Mouse (Mus musculus): ENCODE data around the gene Cmya5. TPM values are rescaled to one million over a fixed set of nuclear protein-coding genes. Genes with fewer than 3 reads are reported as not detected.

The Cmya5 gene
- polyA plus RNA-seq, 1 experiment = not detected

GRCm38 (mm10) chr13:93089481-93089880, 55.0 kb downstream of the Cmya5 start:
- no peak for TF ChIP-seq GATA1 (IDR thresholded peaks at IDR 0.05; ENCODE audit: low read length)

- no peak for TF ChIP-seq GATA1 (IDR thresholded peaks at IDR 0.05; ENCODE audit: low read length)
Measured at GRCm38 (mm10) chr13:93085711-93086110, 58.8 kb downstream of the Cmya5 start.

- TF ChIP-seq GATA1 (IDR thresholded peaks at IDR 0.05; ENCODE audit: low read length) = no peak
Measured at GRCm38 (mm10) chr13:93080859-93081258, 63.7 kb downstream of the Cmya5 start.

GRCm38 (mm10) chr13:93074147-93074641, 70.3 kb downstream of the Cmya5 start:
- TF ChIP-seq GATA1 (IDR thresholded peaks at IDR 0.05; ENCODE audit: low read length) = no peak

DNA sequence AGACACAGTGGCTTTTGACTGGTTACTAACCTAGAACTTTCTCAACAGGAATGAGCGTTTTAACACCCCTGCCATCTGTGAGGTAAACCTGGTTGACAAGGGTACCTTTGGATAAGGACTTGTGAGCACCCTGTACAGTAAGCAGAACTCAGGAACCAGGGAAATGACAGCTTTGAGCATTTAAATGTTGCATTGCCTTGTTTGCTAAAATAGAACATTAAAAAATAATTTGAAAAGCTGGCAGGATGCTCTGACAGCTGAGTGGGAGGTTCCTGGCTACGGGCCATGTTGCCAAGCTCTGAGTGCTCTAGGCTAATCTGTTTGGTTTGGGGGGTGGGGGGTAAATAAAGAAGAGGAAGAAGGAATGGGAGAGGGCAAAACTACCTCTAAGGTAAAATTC, 70.9 kb downstream of the Cmya5 start:
- no peak for TF ChIP-seq GATA1 (IDR thresholded peaks at IDR 0.05; ENCODE audit: low read length)

DNA sequence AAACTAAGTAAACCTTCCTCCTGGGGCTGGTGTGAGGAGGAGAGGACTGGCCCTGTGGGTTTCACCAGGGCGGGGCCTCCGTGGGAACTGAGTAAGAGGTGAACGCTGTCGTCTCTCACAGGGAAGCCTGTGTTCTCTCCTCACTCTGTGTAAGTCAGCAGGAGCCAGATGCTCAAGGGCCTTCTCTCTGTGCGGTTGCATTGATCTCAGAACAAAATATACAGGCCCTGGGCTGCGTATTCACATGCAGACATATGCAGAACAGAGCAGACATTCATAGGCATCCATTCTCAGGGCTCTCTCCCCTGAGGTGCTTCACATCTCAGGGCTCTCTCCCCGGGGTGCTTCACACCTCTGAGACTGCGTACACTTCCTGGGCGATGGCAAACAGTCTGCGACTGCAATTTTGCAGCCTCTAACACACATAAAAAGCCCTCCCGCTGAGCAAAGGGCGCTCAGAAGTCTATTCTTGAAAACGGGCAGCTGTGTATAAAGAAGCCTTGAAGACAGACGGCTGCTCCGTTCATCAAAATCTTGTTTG, 71.6 kb downstream of the Cmya5 start:
- no peak for TF ChIP-seq GATA1 (IDR thresholded peaks at IDR 0.05; ENCODE audit: low read length)

- TF ChIP-seq GATA1 (IDR thresholded peaks at IDR 0.05; ENCODE audit: low read length) = no peak
Measured at GRCm38 (mm10) chr13:93070406-93070805, 74.1 kb downstream of the Cmya5 start.

- TF ChIP-seq GATA1 (IDR thresholded peaks at IDR 0.05; ENCODE audit: low read length) = no peak
Measured at GRCm38 (mm10) chr13:93069481-93069880, 75.0 kb downstream of the Cmya5 start.

- TF ChIP-seq GATA1 (IDR thresholded peaks at IDR 0.05; ENCODE audit: low read length) = no peak
Measured at GRCm38 (mm10) chr13:93068353-93068752, 76.2 kb downstream of the Cmya5 start.

- TF ChIP-seq GATA1 (IDR thresholded peaks at IDR 0.05; ENCODE audit: low read length) = no peak
Measured at GRCm38 (mm10) chr13:93062860-93063636, 81.5 kb downstream of the Cmya5 start.

GRCm38 (mm10) chr13:93061311-93061710, 83.2 kb downstream of the Cmya5 start:
- TF ChIP-seq GATA1 (IDR thresholded peaks at IDR 0.05; ENCODE audit: low read length) = no peak

DNA sequence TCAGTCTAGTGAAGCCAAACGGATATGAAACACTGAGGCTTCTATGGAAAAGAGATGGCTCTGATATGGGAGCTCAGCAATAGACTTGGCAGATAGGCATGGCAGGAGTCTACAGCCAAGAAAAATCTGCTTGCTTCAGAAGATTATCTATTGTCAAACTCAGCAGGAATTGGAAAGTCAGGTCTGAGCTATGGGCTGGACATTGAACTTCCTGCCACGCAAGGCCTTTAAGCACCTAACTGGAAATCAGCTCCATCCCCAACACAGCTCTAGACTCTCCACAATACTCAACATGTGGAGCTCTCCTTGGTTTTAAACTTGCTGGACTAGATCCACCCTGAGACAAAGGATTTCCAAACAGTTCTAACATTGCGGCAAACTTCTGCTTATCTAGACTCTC, 84.1 kb downstream of the Cmya5 start:
- TF ChIP-seq GATA1 (IDR thresholded peaks at IDR 0.05; ENCODE audit: low read length) = no peak

DNA sequence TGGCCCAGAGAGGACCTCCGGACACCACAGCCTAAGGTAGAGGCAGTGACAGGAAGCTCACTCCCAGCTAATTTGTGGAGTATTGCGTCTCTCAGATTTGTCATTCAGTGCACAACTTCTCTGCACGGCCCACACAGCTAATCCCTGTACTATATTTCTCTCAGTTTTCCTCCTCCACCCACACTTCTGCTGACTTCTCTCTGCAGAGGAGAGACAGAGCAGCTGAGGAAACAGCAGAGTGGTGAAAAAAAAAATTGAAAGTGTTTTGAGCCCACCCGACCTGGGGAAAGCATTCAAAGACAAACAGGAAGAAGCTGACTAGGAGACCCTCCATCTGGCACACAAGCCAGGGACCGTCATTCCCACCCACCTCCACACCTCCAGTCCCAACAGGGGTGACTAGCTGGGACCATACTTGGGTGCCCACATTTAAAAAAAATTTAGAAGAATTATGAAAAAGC, 85.9 kb downstream of the Cmya5 start:
- no peak for TF ChIP-seq GATA1 (IDR thresholded peaks at IDR 0.05; ENCODE audit: low read length)

DNA sequence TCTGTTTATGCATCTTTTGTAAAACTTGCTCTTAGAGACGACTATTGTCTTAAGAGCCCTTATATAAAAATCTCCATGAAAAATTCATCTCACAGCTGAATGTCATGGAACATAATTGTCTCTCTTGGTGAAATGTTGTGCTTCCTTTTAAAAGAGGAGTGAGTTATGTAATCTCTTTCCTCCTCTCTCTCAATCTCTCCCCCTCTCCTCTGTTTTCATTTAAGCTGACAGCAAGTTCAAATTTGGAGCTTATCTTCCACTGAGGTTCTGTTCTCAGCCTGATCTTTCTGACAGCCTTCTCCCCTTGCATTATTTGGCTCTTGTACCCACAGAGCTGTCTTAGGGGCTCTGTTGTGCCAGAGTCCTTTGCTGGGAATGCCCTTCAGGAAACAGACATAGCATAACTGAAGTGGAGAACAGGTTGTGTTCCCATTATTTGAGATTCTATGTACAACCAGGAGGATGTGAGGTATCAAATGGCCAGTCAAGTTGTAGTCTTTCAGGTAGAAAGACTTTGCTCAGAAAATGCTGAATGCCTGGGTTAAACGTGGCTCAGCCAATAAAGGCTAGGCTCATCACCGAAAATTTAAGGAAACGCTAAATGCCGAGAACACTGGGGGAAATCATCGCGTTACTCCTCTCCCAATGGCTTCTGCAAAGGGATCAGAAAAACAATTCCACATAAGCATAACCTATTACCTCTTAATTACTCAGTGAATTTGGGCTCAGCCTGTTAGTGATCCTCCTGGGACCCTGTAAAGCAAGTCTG, 86.8 kb downstream of the Cmya5 start:
- no peak for TF ChIP-seq GATA1 (IDR thresholded peaks at IDR 0.05; ENCODE audit: low read length)

DNA sequence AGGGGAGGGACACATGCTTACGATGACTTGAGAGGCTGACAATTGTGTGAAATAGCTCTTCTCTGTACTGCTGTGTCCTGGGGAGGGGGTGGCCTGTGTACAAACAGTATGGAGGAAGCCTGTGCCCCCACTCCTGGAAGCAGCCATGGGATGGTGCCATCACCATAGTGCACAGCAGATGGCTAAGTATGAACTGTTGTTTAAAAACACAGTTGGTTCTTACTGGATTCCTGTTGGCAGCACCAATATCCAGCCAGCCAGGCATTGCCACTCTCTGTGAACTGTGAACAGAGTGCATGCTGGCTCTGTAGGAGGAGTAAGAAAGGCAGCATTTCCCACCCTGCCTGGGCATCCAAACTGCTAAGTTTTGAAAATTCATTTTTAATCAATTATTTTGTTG, 88.4 kb downstream of the Cmya5 start:
- TF ChIP-seq GATA1 (IDR thresholded peaks at IDR 0.05; ENCODE audit: low read length) = no peak

- TF ChIP-seq GATA1 (IDR thresholded peaks at IDR 0.05; ENCODE audit: low read length) = no peak
Measured at GRCm38 (mm10) chr13:93051483-93051882, 93.0 kb downstream of the Cmya5 start.

Data from G1E-ER4 (cell line).